Mouse (Mus musculus) right cerebral cortex, postnatal 25 days (tissue): ENCODE measurements at regions not wholly inside any gene's neighbourhood (a gene's known extent, or its start where the extent isn't known, plus 50 kb on each side); places are given as distances from the start of the nearest gene placed in this dataset.

Experiments used
- DNase-seq: peaks from one replicate; pipeline ENCODE4 v3.0.0; 2022

- no peak for DNase-seq
These were observed 54.1 kb downstream of the Nog start for GRCm38 (mm10) chr11:89247991-89248390.

- peak; percentile 24 for DNase-seq
These were observed 58.8 kb downstream of the Nog start for GRCm38 (mm10) chr11:89243370-89243769.

- DNase-seq = no peak
These were observed 60.0 kb downstream of the Nog start for GRCm38 (mm10) chr11:89242130-89242529.

- DNase-seq = no peak
These were observed 62.2 kb downstream of the Nog start for GRCm38 (mm10) chr11:89239891-89240290.

GRCm38 (mm10) chr11:89236904-89237303, 65.2 kb downstream of the Nog start:
- DNase-seq = no peak

GRCm38 (mm10) chr11:89232884-89233480, 69.2 kb downstream of the Nog start:
- no peak for DNase-seq

- DNase-seq = no peak
These were observed 72.4 kb downstream of the Nog start for GRCm38 (mm10) chr11:89229726-89230125.

- no peak for DNase-seq
These were observed 88.9 kb downstream of the Nog start for GRCm38 (mm10) chr11:89213204-89213603.

GRCm38 (mm10) chr11:89209531-89209950, 92.6 kb downstream of the Nog start:
- no peak for DNase-seq

GRCm38 (mm10) chr11:89209072-89209471, 93.1 kb downstream of the Nog start:
- DNase-seq = no peak

GRCm38 (mm10) chr11:89206788-89207187, 95.3 kb downstream of the Nog start:
- no peak for DNase-seq

- DNase-seq = no peak
These were observed 97.1 kb downstream of the Nog start for GRCm38 (mm10) chr11:89204948-89205545.

- DNase-seq = no peak
These were observed 101.7 kb downstream of the Nog start for GRCm38 (mm10) chr11:89200458-89200857.

GRCm38 (mm10) chr11:89192815-89193214, 109.3 kb downstream of the Nog start:
- DNase-seq = no peak

- peak; percentile 54 for DNase-seq
These were observed 113.4 kb downstream of the Gm525 start for GRCm38 (mm10) chr11:89186911-89187621.

GRCm38 (mm10) chr11:89185862-89186261, 112.2 kb downstream of the Gm525 start:
- DNase-seq = no peak

- no peak for DNase-seq
These were observed 107.8 kb downstream of the Gm525 start for GRCm38 (mm10) chr11:89181471-89181870.

GRCm38 (mm10) chr11:89178436-89178835, 104.8 kb downstream of the Gm525 start:
- DNase-seq = no peak

GRCm38 (mm10) chr11:89175511-89175910, 101.9 kb downstream of the Gm525 start:
- DNase-seq = no peak

- DNase-seq = no peak
These were observed 101.3 kb downstream of the Gm525 start for GRCm38 (mm10) chr11:89174967-89175366.

GRCm38 (mm10) chr11:89165278-89165677, 91.6 kb downstream of the Gm525 start:
- DNase-seq = peak; percentile 80

- DNase-seq = no peak
These were observed 80.1 kb downstream of the Gm525 start for GRCm38 (mm10) chr11:89153466-89154406.

- no peak for DNase-seq
These were observed 74.3 kb downstream of the Gm525 start for GRCm38 (mm10) chr11:89147990-89148389.
